Mouse (Mus musculus) B cell, adult 2 months (primary cell): Measurements from ENCODE around the gene Cenpp.

Source experiments
- DNase-seq, 2 experiments: peaks; one replicate each; pipeline ENCODE4 v3.0.0; 2022

The Cenpp gene

DNA sequence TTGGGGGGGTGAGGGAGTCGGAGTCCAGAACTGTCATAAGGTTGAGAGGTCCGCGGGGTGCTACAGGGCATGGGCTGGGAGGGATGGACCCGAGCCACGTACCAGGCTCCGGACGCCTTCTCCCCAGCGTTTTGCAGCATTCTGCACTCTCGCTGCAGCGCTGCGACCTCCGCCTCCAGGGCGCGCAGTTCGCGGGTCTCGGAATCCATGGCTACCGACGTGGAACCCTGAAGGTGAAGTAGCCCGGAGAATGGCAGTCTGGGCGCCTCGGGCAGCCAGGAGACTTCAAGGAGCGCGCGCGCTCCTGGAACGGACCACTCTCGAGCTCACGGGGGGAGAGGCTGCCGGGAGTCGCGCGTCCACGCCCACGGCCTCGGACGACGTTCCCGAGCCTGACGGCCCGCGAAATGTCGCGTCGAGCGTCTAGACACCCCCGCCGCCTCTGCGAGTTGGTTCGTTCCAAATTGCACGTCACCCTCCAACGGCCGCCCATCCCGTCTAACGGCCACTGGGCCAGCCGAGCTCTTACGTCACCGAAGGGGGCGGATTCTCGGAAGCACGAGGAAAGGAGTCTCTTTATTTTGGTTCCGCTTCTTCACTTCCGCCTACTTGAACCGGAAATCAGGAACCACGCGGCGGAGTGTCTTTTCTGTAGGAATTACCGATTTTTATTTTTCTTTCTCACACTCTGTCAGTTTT is at the start of gene Cenpp, which contains the start of gene Nol8:
Gene Cenpp, minus strand, starts transcription at position 305 of the 699 bp plus-strand sequence.
Gene Nol8, plus strand, starts transcription at position 598 of the 699 bp plus-strand sequence.
- peak; percentile 99 for DNase-seq

DNA sequence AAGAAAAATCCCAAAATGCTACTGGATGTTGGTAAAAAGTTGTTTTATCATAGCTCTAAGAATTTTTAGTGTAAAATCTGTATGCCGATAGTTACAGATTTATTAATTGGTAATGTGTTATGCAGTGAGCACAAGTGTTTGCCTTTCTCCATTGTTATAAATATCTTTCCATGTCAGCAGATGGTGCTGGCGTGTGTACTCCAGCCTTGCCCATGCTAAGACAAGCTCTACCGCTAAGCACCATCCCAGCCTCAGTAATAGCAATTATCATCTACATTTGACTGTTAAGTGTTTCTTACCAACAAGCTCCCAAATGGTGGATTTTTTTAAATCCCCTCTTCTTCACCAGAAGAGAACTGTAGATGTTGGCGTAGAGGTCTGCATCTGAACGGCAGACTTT is 38.5 kb upstream of the Cenpp start:
- no peak for DNase-seq

DNA sequence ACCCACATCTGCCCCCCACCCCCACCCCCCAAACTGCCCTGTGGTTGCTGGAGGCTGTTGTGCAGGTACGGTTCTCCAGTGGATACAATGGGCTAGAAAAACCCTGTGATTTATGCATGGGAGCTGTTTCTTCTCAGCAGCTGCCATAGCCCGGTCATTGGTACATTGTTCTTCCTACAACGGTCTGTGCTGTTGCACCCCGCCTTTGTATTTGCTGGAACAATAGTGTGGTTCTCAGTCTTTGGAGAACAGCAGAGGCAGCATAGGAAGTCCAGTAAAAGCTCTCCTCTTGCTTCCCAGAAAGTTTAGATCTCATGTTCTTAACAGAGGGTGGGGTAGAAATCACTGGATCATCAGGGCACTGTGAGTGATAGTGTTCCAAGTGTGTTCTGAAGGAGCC is 31.7 kb upstream of the Cenpp start:
- DNase-seq: no peak

GRCm38 (mm10) chr13:49682233-49682846 is 29.8 kb upstream of the Cenpp start:
- DNase-seq: no peak

- peak; percentile 97 to 98 for DNase-seq
Observed at GRCm38 (mm10) chr13:49681351-49682232, 29.0 kb upstream of the Cenpp start, which contains the start of gene Iars. Gene Iars (plus strand): TSS chr13:49682100.

GRCm38 (mm10) chr13:49677793-49678192 is 25.2 kb upstream of the Cenpp start:
- no peak for DNase-seq

DNA sequence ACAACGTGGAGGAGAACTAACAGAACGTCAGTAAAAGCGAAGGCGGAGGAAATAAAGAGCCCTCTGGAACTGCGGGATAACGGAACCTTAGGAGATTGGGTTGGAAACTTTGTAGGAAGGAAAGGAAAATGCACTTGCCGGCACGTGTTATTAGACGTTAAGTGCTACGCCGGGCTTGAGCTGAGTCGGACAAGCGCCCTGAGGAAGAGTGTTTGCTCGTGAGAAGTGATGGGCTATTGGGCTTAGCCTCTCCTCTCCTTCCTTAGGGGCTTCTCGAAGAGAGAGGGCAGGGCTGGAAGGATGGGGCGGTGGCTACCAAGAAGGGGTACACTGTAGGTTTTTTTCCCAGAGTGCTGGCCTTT is 576 bp upstream of the Cenpp start:
- no peak for DNase-seq

DNA sequence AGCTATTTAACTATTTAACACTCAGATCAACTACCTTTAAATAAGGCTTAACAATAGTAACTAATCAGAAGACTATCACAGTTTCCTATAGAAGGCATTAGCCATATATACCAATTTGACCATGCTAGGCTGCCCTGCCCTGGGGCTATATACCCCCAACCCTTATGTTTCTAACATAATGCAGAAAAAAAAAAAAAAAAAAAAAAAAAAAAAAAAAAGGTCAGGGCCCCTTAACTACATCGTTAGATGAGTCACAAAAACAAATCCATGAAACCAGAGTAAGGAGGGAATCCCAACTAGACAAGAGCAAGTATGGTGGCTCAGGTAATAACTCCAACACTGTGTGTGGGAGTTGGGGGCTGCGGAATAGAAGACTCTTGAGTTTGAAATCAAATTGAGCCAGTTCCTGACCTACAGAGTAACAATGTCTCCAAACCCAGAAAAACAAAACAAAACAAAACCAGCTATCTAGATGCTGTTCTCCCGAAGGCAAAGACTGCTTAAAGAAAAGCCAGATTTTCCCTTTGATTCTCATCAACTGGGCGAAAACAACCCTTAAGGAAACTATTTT is 719 bp downstream of the Cenpp start:
- DNase-seq: no peak

DNA sequence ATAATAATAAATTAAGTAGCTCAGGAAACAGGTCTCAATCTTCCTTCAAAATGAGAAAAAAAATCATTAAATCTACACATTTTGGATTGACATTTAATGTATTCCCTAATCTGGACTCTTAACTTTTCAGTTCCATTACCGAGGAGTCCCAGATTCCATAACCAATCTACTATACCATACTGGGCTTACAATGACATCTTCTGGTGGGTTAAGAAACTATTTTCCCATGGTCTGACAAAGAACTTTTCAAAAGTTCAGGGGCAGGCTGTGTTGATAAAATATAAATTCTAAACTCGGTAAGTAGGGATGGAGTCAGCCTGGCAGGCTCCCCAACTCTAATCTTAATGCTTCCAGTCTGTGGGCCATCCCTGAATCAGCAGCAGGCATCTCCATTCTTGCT is 1.4 kb downstream of the Cenpp start:
- no peak for DNase-seq

- DNase-seq: no peak
Observed at GRCm38 (mm10) chr13:49646019-49646418, 6.6 kb downstream of the Cenpp start.

DNA sequence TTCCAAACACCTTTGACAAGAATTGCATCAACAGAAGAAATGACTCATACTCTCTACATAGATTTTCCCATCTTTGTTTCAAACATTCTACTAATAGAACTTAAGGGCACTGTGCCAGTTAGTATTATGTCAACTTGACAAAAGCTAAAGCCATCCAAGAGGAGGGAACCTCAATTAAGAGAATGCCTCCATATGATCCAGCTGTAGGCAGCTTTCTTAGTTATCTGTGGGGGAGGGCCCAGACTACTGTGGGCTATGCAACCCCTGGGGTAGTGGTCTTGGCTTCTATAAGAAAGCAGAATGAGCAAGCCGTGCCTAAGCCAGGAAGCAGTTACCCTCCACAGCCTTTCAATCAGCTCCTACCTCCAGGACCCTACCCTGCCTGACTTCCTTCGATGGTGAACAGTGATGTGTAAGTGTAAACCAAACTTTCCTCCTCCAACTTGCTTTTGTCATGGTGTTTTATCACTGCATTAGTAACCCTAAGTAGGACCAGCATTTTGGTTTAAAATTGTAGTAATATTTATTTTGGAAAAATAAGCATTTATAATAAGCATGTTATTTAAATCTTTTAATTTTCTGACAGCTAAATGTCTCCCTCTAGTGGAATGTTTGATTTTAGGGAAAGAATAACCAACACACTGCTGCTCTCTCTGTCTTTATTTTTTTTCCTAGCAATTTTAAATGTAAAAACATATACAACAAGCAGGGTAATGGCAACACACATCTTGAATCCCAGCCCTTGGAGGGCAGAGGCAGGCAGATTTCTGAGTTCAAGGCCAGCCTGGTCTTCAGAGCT is 7.7 kb downstream of the Cenpp start:
- no peak for DNase-seq

DNA sequence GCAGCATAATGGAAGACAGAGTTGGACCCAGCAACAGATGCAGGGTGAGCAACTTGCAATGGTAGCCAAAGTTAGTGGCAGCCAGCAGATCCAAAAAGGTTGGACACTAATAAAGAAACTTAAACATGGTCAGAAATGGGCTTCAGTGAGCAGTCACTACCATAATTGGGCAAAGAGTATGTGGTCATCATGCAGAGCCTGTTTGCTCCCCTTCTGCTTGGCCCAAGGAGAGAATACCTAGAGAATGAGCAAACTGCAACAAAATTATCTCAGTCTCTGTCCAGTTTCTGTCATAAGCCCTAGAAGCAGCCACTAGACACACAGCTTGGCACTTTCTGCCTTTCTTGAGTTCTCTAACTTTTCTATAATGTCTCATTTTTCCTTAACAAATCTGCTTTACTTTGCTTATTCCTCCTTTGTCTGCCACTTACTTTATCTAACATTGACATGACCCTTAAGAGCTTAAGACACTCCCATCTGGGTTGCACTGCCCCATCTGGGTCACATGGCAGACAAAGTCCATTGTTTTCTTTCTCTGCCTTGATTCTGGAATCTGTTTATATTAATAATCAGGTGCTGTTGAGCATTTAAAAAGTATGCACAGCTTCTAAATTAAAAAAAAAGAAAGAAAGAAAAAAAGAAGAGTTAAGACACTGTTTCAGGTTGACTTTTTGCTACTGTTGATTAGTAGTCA is 8.8 kb downstream of the Cenpp start:
- DNase-seq: no peak

DNA sequence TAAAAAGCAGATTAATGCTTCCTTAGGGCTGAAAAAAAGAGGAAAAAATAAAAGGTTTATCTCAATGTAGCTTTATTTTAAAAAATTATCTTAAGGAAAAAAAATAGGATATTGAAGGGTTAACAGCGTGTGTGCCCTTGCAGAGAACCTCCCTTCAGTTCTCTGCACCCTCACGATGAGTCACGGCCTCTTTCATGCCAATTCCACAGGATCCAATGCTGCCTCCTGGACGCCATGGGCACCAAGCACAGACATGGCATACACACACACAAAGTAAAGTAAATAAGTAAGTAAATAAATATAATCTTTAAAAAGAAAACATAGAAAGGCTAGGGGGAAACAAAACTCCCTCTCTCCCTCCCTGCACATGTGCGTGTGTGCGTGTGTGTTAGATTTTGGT is 9.9 kb downstream of the Cenpp start:
- no peak for DNase-seq

DNA sequence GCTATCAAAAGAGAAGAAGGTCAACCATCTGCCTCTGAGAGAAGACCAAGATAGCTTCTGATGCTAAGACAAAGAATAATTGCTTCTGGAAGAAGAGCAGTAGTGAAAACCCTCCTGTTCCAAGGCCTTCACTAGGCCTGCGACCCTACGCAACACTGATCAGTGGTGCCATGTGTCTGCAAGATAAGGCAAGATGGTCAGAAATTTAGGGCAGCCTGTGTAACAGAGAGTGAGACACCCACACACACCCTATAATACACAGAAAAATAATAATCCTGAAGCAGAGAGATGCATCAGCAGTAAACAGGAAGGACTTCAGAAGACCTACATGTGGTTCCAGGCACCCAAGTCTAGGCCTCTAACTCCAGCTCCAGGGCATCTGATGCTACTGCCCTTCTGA is 12.6 kb downstream of the Cenpp start:
- no peak for DNase-seq

- no peak for DNase-seq
Observed at GRCm38 (mm10) chr13:49629076-49629475, 23.5 kb downstream of the Cenpp start.

- DNase-seq: no peak
Observed at GRCm38 (mm10) chr13:49628167-49628566, 24.4 kb downstream of the Cenpp start.

DNA sequence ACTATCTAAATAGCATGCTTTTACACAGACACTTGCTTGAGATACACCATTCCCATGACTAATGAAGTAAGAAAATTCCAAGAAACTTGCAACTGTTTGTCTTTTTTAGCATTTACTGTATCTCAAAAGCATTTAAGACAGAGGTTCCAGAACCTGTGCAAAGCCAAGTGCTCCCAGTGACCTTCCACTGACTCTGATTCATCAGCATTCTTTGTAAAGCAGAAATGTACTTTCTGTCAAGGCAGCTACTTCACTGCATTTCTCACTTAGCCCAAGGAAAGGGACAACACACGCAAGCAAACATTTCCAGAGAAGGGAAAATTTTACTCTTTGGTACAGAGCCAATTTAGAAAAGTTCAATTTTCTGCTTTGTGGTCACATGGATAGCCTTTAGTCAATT is 29.4 kb downstream of the Cenpp start:
- DNase-seq: no peak

DNA sequence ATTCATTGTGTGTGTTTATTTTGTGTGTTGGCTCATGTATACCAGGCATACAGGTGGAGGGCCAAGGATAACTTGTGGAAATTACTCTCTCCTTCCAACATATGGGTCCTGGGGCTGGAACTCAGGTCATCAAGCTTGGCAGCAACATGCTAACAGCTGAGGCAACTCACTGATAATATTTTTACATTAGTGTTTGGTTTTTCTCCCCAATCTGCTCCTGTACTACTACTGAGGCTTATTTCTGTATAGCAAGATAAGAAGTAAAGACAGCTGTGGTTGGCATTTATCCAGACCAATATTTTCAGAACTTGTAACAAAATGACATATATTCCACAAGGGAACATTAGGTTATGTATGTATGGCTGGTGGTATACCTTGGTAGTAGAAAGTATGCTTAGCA is 34.2 kb downstream of the Cenpp start:
- DNase-seq: no peak

DNA sequence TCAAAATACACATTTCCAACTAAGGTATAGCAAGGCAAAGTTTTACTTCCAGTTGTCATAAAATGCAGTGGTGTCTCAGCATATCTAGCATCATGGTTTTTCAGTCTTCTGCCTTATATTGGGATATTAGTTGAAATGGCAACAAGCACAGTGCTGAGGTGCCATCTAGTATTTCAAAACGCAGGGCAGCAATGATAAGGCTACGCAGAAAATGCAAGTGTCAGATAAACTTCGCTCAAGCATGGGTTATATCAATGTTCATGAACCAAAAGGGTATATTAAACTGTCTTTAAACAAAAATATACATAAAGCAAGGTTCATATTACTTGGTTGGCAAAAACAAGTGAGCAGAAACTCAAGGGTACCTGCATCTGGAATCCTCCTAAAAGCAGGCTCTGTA is 35.6 kb downstream of the Cenpp start:
- DNase-seq: no peak

DNA sequence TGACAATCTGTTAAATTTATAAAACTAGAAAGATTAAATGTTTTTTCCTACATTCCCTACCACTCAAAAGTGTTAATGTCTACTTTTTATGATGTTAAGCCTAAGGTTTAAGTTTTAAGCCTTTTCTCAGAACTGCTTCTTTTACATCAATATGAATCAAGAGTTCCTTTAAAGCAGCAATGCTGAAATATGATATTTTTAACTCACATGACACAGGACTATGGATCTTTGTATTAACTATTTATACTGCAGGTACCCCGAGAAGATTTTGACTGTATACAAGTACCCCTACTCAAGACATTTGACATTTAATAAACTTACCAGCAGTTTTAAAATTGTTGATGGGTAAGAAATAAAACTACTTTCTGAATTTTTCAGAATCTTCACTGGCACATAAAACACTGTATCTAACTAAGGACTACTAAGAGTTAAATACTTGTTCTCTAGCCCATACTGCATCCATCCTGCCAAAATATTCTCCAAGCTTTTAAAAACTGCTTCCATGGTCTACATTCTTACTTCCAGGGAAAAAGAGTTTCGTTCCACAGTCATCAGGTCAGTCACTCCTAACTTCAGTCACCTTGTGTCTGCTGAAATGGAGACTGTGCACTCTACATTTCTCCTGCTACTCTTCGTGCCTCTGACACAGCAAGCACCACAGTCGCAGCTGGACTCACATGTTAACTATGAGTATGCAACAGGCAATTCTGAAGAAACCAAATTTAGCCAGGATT is 43.8 kb downstream of the Cenpp start:
- DNase-seq: no peak

DNA sequence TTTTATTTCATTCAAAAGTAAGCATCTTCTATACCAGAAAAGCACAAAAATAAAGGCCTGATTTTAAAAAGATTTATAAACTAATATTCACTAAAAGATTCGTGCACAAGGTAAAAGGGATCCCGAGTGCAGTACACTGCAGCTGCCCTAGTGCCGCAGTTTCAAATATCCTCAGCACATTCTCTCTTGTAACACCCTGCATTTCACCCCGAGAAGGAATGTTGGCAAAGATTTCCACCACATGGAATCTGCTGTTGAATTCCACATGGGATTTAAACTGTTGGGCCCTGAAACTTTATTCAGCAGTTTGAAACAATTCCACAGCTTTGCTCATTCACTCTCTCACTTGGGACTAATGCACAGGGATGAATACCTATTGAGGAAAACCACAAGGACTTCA is 44.9 kb downstream of the Cenpp start, which contains the start of gene Ogn:
Gene Ogn, plus strand, starts transcription at position 333 of the 400 bp plus-strand sequence.
- no peak for DNase-seq
